Mouse (Mus musculus): ENCODE measurements around the gene Scaf11.

DNA sequence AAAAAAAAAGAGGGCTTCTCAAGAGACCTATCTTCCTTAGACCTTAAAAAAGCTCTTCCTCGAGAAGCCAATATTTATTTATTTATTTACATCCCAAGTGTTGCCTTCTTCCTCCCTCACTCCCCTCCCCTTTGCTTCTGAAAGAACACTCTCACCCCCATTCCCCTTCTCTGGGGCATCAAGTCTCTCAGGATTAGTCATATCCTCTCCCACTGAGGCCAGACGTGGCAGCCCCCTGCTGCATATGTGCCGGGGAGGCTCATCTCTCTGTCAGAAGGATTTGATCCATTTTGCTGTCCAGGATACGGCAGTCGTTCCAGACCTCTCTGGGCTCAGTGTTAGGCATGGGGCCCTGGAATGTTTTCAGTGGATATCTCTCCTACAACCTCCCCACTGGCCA lies 7.2 kb upstream of the Scaf11 start:
- TF ChIP-seq GATA1 (IDR thresholded peaks at IDR 0.05; ENCODE audit: borderline replicate concordance, low read length) (no peak), FLI1 (IDR thresholded peaks at IDR 0.05; ENCODE audit: low read length) (no peak)
